Mouse (Mus musculus): ENCODE measurements around the gene Hexim2. TPM values are rescaled to one million over a fixed set of nuclear protein-coding genes. Genes with fewer than 3 reads are reported as not detected.

Hexim2 gene
- polyA plus RNA-seq, 1 experiment from 2014 or later, result 8.3 TPM

DNA sequence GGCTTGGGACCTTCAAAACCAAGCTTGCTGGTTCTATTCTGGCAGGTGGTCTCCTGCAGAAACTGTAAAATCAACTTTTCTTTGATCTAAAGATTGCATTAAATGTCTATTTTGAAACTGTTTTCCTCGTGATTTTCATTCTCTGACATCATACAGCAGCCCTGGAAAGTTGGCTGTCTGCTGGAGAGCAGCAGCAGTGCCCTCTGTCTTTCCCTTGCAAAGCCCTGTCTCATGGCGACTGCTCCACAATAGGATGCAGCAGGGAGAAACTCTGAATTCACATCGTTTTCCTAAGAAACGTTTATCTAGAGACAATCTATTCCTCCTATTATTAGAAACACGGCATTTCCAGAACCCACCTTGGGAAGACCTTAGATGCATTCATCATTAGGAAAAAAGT is 12.6 kb upstream of the Hexim2 start:
- Histone ChIP-seq H3K4me3 (ENCODE audit: low read depth, low read length) (no peak overlapping the region), H3K9ac (replicated peaks; ENCODE audit: low read length) (no peak overlapping the region), H3K4me1 (ENCODE audit: control insufficient read depth, insufficient read depth, low read length) (no peaks in the 10 kb centered on the region; the same call in 1 of the 2 replicates), H3K4me2 (ENCODE audit: low read depth, low read length) (no peak overlapping the region), H3K27me3 (ENCODE audit: control insufficient read depth, insufficient read depth, low read length) (no peaks in the 10 kb centered on the region), H3K27ac (replicated peaks; ENCODE audit: low read depth, low read length) (no peak overlapping the region), H3K9me3 (replicated peaks; ENCODE audit: control insufficient read depth, low read length) (no peaks in the 10 kb centered on the region), H3K36me3 (replicated peaks; ENCODE audit: control insufficient read depth, insufficient read depth, low read depth, low read length) (no peaks in the 10 kb centered on the region)
- 58% methylated on average over 5 of the region's 5 CpGs for WGBS
- DNase-seq (ENCODE audit: low spot score) (no peak), ATAC-seq (replicated peaks; ENCODE audit: insufficient number of reproducible peaks, low FRiP score, low TSS enrichment, low read depth) (no peak)

DNA sequence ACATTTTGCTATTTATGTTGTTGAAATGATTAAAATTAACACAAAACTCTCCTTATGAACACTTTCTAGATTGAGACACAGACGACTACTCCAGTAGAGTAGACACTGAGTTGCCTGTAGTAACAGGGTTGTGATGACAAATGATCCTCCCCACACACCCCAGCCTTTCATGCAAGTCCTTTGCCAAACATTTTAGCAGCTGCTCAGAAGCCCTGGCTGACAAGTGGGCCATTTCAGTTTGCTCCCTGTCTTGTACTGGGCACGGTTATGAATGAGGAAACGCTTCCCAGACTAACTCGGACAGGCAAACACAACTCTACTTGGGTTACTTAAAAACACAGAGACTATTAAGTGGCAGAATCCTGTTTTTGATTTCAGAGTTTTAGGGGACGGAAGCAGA is 11.9 kb upstream of the Hexim2 start:
- Histone ChIP-seq H3K4me2 (ENCODE audit: low read depth, low read length) (no peak overlapping the region), H3K9me3 (replicated peaks; ENCODE audit: control insufficient read depth, low read length) (no peaks in the 10 kb centered on the region), H3K4me1 (ENCODE audit: control insufficient read depth, insufficient read depth, low read length) (no peaks in the 10 kb centered on the region; the same call in 1 of the 2 replicates), H3K4me3 (ENCODE audit: low read depth, low read length) (no peak overlapping the region), H3K9ac (replicated peaks; ENCODE audit: low read length) (no peak overlapping the region), H3K36me3 (replicated peaks; ENCODE audit: control insufficient read depth, insufficient read depth, low read depth, low read length) (no peaks in the 10 kb centered on the region), H3K27ac (replicated peaks; ENCODE audit: low read depth, low read length) (no peak overlapping the region), H3K27me3 (ENCODE audit: control insufficient read depth, insufficient read depth, low read length) (no peaks in the 10 kb centered on the region)
- DNase-seq (ENCODE audit: low spot score), result no peak
- no peak for ATAC-seq (replicated peaks; ENCODE audit: insufficient number of reproducible peaks, low FRiP score, low TSS enrichment, low read depth)
- WGBS, result 65% methylated on average over 5 of the region's 5 CpGs

DNA sequence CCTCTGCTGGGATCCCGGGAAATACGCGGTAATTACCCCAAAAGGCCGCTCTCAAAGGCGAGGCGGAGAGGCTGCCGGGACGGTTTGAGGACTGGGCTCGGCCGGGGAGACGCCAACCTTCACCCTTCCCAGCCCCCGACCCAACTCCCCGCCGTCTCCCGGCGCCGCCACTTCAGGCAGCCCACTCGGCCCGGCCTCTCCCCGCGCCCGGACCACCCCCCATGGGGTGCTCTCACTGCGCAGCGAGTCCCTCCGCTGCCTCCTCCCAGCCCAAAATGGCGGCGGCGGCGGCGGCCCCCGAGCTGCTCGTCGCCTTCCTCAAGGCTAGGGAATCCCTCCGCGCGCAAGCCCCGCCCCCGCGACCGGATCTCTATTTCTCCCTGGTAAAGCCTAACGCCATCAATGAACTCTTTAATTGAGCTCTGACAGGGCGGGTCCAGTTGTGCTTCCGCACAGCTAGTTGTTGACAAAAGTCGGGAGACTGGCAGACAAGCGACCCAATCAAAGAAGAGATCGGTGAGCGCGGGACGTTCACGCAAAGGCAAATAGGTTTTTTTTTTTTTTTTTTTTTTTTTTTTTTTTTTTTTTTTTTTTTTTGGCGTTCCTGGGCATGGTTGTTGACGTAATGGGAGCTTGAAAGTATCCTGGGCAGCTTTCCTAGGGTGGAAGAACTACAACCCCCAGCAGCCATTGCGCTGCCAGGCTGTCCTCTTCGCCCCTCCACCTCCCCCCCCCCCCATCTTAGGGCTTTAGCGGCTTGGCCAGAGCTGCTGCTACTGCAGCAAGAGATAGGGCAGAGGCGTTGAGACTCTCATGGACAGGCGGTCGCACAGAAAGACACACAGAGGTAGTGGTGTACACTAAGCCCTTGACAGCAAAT is 587 bp downstream of the Hexim2 start:
- Histone ChIP-seq H3K36me3 (replicated peaks; ENCODE audit: control insufficient read depth, insufficient read depth, low read depth, low read length) (no peaks in the 10 kb centered on the region), H3K27ac (replicated peaks; ENCODE audit: low read depth, low read length) (peak overlapping the region; percentile 99), H3K4me3 (ENCODE audit: low read depth, low read length) (peak overlapping the region; percentile 98), H3K4me2 (ENCODE audit: low read depth, low read length) (peak overlapping the region; percentile 65), H3K4me1 (ENCODE audit: control insufficient read depth, insufficient read depth, low read length) (peaks cover 4% of the 10 kb centered on the region), H3K9me3 (replicated peaks; ENCODE audit: control insufficient read depth, low read length) (no peaks in the 10 kb centered on the region), H3K9ac (replicated peaks; ENCODE audit: low read length) (peak overlapping the region; percentile 100), H3K27me3 (ENCODE audit: control insufficient read depth, insufficient read depth, low read length) (no peaks in the 10 kb centered on the region)
- under 1% methylated on average over 54 of the region's 58 CpGs for WGBS
- DNase-seq (ENCODE audit: low spot score) (peak; percentile 100), ATAC-seq (replicated peaks; ENCODE audit: insufficient number of reproducible peaks, low FRiP score, low TSS enrichment, low read depth) (peak; percentile 87)

DNA sequence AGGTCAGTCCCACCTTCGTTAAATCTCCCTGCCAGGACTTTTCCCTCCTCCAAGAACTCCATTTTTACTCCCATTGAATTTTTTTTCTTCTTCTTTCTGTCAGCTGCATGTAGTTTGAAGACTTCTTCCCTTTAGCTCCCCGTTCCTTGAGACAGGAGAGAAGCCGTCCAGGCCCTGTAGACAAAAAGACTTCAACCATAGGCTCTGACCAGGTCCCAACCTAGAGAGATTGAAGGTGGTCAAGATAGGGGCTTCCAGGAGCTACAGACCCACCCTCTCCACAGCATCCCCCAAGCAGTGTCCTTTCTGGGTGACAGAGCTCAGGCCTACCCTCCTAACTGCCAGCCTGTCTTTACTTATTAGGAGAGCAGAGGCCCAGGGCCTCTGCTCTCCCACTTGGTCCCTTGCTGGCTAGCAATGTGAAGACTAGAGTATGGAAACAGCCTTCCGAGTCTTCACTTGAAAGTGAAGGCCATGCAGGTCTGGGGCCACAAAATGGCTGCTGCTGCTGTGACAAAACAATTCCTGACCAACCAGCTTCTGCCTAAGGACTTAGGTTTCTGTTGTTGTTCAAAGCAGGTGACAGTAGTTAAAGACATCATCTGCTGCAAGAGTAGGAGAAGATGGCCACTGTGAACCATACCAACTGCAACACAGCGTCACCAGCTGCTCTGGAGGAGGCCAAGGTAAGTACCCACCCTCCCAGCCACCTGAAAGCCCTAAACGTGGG is 1.4 kb downstream of the Hexim2 start:
- ATAC-seq (replicated peaks; ENCODE audit: insufficient number of reproducible peaks, low FRiP score, low TSS enrichment, low read depth), result no peak; the same call in 1 of the 2 replicates
- 58% methylated on average over 6 of the region's 6 CpGs for WGBS

DNA sequence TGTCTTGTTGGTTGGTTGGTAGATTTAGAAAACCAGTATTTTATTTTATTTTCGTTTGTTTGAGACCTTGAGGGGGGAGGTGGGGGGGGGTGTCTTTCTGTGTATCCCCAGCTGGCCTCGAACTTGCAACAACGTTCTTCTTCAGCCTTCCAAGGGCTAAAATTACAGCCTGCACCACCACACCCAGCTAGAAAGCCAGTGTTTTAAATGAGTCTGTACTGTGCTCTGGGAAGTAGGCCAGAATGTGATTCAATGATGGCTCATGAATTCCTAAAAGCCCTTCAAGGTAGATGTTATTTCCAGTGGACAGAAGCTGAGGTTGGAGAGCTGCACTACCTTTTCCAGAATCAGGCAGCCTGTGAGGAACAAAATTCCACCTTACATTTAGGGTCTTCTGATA is 2.0 kb downstream of the Hexim2 start:
- ATAC-seq (replicated peaks; ENCODE audit: insufficient number of reproducible peaks, low FRiP score, low TSS enrichment, low read depth), result no peak
- no peaks in the 10 kb centered on the region for H3K9me3 ChIP-seq (replicated peaks; ENCODE audit: control insufficient read depth, low read length)
- peaks cover 4% of the 10 kb centered on the region for H3K4me1 ChIP-seq (ENCODE audit: control insufficient read depth, insufficient read depth, low read length)
- no peak overlapping the region for H3K27ac ChIP-seq (replicated peaks; ENCODE audit: low read depth, low read length)
- H3K4me2 ChIP-seq (ENCODE audit: low read depth, low read length), result no peak overlapping the region
- 78% methylated on average over 3 of the region's 3 CpGs for WGBS
- no peak for DNase-seq (ENCODE audit: low spot score)
- no peaks in the 10 kb centered on the region for H3K27me3 ChIP-seq (ENCODE audit: control insufficient read depth, insufficient read depth, low read length)
- no peaks in the 10 kb centered on the region; the same call in none of the 2 replicates for H3K36me3 ChIP-seq (replicated peaks; ENCODE audit: control insufficient read depth, insufficient read depth, low read depth, low read length)
- no peak overlapping the region for H3K9ac ChIP-seq (replicated peaks; ENCODE audit: low read length)
- no peak overlapping the region for H3K4me3 ChIP-seq (ENCODE audit: low read depth, low read length)

More for the DNA sequence above, 1.4 kb downstream of the Hexim2 start:
- Histone ChIP-seq H3K4me1 (ENCODE audit: control insufficient read depth, insufficient read depth, low read length) (peaks cover 4% of the 10 kb centered on the region), H3K36me3 (replicated peaks; ENCODE audit: control insufficient read depth, insufficient read depth, low read depth, low read length) (no peaks in the 10 kb centered on the region; the same call in 1 of the 2 replicates), H3K27ac (replicated peaks; ENCODE audit: low read depth, low read length) (0 out of 2 replicates have a peak overlapping the region, but pooled peaks have one; percentile 36), H3K4me2 (ENCODE audit: low read depth, low read length) (peak overlapping the region; percentile 51), H3K9me3 (replicated peaks; ENCODE audit: control insufficient read depth, low read length) (no peaks in the 10 kb centered on the region), H3K27me3 (ENCODE audit: control insufficient read depth, insufficient read depth, low read length) (no peaks in the 10 kb centered on the region), H3K4me3 (ENCODE audit: low read depth, low read length) (peak overlapping the region; percentile 26), H3K9ac (replicated peaks; ENCODE audit: low read length) (peak overlapping the region; percentile 50)
- DNase-seq (ENCODE audit: low spot score), result no peak

DNA sequence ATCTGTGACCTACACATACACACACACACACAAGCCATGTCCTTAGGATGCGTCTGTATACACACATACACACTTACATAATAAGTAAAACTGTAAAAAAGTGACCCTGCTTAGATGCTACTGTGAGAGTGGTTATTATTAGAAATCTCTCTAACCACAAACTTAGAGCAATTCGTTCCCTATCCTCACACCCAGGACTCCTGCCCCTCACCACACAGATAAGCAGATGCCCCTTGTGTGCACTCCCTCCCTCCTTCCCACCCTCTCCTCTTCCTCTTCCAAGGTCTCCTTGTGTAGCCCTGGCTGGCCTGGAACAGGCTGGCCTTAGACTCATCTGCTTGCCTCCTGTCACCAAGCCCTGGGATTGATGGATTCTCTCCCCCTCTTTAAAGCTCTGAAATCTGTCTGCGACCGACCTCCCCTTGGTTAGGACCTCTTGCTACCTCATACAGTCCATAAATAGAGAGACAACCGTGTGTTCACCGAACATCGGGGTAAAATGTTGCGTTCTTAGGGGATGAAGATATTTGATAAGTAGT is 3.9 kb downstream of the Hexim2 start:
- H3K9me3 ChIP-seq (replicated peaks; ENCODE audit: control insufficient read depth, low read length), result no peaks in the 10 kb centered on the region
- no peak overlapping the region for H3K4me2 ChIP-seq (ENCODE audit: low read depth, low read length)
- no peak overlapping the region for H3K4me3 ChIP-seq (ENCODE audit: low read depth, low read length)
- DNase-seq (ENCODE audit: low spot score) (no peak), ATAC-seq (replicated peaks; ENCODE audit: insufficient number of reproducible peaks, low FRiP score, low TSS enrichment, low read depth) (no peak)
- WGBS, result 86% methylated on average over 8 of the region's 8 CpGs
- peaks cover 4% of the 10 kb centered on the region for H3K4me1 ChIP-seq (ENCODE audit: control insufficient read depth, insufficient read depth, low read length)
- no peak overlapping the region for H3K27ac ChIP-seq (replicated peaks; ENCODE audit: low read depth, low read length)
- no peak overlapping the region for H3K9ac ChIP-seq (replicated peaks; ENCODE audit: low read length)
- no peaks in the 10 kb centered on the region for H3K27me3 ChIP-seq (ENCODE audit: control insufficient read depth, insufficient read depth, low read length)
- no peaks in the 10 kb centered on the region; the same call in none of the 2 replicates for H3K36me3 ChIP-seq (replicated peaks; ENCODE audit: control insufficient read depth, insufficient read depth, low read depth, low read length)

DNA sequence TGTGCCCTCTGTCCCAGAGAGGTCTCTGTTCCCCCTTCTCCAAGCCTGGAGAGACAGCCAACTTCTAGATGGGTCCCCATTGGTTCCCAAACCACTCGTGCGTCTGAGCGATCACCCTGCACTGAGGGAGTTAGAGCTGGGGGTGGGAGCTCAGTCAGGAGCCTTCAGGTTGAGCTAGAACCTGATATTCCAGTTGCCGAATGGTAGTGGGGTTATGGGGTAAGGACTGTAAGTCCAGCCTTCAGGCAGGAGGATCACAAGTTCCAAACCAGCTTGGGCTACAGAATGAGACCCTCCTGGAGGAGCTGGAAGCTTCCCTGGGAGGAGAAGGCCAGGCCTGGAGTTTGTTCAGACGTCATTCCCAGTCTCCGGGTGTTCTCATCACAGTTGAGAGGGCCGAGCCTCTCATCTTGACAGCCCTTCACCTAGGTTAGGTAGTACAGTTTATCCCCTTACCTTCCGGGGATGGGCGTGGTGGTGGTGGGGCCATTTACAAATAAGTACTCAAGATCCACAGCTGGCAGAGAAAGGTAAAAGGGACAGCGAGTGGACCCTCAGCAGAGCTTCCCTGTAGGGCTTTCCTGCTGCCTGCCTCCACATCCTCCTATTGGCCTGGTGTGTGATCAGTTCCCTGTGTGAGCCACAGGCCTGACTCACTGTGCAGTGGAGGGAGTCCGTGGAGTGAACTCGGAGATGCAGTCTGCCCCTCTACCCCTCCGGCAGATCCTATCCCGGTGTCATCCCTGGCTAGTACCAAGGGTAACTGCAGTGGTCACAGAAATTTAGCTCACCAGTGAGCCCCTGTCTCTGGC is 7.9 kb downstream of the Hexim2 start:
- no peak overlapping the region for H3K4me3 ChIP-seq (ENCODE audit: low read depth, low read length)
- DNase-seq (ENCODE audit: low spot score) (no peak), ATAC-seq (replicated peaks; ENCODE audit: insufficient number of reproducible peaks, low FRiP score, low TSS enrichment, low read depth) (no peak)
- peaks cover 8% of the 10 kb centered on the region for H3K4me1 ChIP-seq (ENCODE audit: control insufficient read depth, insufficient read depth, low read length)
- no peaks in the 10 kb centered on the region; the same call in none of the 2 replicates for H3K36me3 ChIP-seq (replicated peaks; ENCODE audit: control insufficient read depth, insufficient read depth, low read depth, low read length)
- H3K9ac ChIP-seq (replicated peaks; ENCODE audit: low read length), result 0 out of 2 replicates have a peak overlapping the region, but pooled peaks have one; percentile 4
- H3K9me3 ChIP-seq (replicated peaks; ENCODE audit: control insufficient read depth, low read length), result no peaks in the 10 kb centered on the region
- no peak overlapping the region for H3K4me2 ChIP-seq (ENCODE audit: low read depth, low read length)
- no peaks in the 10 kb centered on the region for H3K27me3 ChIP-seq (ENCODE audit: control insufficient read depth, insufficient read depth, low read length)
- WGBS, result 73% methylated on average over 14 of the region's 14 CpGs
- H3K27ac ChIP-seq (replicated peaks; ENCODE audit: low read depth, low read length), result no peak overlapping the region
